Mouse (Mus musculus) brain, adult 2 months (tissue): ENCODE data around the gene Dip2a.

Experiments used
- DNase-seq: peaks from one replicate; pipeline ENCODE4 v3.0.0; 2011; ENCODE audit warnings: low read depth, low spot score

The Dip2a gene

DNA sequence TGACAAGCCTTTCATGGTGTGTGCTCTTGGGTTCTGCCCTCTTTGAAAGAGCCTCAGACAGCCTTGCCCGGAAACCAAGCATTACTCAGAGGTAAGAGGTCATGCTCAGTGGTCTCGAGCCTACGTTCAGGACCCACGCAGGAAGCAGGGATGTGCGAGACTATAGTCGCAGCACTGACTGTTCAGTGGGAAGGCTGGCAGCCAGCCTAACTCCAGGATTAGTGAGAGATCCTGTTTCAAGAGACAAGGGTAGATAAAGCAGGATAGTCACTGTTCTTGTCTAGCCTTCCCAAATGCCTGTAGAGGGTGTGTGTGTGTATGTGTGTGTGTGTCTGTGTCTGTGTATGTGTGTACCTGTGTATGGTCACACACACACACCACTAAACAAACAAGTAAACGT lies 28.9 kb downstream of the Dip2a start:
- DNase-seq, result peak; percentile 73

DNA sequence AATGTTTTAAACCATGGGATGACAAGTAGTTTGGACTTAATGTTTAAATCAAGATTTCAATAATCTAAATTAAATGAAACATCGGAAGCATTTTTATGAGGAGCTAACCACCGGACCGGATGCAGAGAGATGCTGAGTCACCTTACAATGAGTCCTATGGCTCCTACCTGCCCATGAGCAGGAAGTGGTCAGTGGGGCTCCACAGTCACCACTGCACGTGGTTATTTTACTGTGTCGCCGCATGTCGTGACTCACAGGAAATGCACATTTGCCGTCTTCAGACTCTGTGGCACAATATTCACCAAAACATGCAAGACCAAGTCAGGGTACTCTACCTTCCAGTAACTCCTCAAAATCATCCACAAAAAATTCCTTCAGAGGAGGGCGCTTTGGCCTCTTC lies 38.4 kb downstream of the Dip2a start:
- DNase-seq, result no peak

DNA sequence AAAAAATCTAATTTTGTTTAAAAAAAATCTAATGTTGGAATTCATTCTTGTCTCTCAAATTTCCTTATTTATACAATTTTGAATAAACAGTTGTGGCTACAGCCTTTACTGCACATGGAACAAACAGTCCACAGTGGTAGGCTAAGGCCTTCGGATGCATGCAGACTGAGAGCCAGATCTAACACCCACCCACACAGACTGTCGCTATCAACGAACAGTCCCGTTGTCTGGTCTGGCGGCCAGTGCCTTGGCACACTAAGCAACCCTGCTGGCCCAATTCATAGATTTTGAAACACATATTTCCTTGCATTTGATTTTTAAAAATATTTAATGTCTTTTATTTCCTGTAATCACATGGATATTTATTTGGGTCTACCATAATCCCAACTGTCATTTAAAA lies 45.0 kb downstream of the Dip2a start:
- DNase-seq, result peak; percentile 20

DNA sequence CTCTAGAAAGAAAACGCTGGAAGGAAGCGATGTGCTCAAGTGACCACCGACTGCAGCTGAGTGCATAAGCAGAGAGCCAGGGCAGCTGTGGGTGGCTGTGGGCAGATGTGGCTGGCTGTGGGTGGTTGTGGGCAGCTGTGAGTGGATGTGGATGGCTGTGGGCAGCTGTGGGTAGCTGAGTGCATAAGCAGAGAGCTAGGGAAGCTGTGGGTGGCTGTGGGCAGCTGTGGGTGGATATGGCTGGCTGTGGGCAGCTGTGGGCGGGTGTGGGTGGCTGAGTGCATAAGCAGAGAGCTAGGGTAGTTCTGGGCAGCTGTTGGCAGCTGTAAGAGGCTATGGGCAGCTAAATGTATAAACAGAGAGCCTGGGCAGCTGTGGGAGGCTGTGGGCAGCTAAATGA lies 51.9 kb downstream of the Dip2a start:
- no peak for DNase-seq

DNA sequence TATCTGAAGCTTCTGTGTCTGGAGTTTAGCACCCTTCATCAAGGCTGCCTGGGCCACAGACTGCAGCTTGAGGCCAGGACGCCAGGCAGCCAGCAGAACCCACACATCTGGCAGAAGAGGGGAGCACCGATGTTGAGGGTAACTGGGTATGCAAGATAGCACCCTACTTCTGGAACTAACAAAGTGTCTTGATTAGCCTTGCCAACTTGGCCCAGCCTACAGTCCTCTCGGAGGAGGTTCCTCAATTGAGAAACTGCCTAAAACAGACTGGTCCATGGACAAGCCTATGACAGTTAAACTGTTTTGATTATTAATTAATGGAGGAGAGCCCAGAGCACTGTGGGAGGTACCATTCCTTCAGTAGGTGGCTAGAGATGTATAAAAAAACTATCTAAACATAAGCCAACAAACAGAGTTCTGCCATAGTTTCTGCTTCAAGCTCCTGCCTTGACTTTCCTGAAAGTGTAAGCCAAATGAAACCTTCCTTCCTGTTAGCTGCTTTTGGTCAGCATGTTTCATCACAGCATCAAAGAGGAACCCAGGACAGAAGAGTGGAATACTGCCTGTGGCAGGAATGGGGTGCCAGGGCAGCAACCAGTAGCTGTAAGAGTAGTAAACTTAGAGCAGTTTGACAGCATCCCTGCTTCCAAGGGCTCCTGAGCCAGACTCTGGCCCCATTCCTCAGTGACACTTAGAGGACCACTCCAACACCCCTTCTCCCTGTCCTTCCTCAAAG lies 55.0 kb downstream of the Dip2a start:
- DNase-seq, result no peak

DNA sequence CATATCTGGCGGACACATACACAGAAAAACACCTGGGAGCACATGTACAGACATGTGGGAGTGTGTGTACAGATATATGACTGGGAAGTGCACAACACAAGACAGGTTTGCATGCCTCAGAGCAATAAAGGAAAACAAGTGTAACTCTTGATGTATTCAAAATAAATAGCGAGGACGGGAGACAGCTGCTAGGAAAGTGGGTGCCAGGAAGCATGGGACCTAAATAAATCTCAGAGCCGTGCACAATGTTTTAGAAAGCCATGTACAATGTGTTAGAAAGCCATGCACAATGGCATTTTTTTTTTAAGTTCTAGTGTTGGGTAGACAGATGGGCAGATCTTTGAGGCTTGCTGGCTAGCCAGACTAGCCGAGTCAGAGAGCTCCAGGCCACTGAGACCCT lies 56.0 kb downstream of the Dip2a start:
- peak; percentile 63 for DNase-seq

DNA sequence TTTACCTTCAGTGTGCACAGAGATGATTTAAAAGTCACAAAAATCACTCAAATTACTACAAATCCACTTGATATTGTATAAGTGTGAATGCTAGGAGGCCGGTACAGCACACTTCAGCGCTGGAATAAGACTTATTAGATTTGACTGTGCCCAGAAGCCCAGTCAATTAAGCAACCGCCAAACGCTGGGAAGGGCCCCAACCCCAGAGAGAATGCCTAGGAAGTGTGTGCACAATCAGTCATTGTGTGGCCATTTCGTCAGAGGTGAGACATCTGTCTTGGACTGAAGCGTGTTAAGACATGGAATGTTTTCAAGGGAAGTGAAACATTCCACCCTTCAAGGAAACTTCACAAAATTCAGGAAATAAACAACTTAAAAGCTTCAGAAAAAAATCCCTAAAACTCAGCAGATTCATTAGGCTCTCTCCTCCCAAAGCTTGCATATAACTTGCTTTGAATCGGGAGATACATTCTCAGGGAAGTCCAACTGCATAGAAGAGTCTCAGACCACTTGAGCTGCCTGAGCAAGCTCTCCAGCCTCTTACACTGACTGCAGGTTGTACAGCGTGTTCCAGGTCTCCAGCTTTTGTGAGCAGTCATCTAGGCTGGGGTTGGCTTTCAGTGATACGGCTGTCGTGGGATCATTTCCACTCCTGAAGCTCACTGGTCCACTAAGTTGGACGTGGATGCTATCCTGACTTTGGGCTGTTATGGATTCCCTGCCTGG lies 56.7 kb downstream of the Dip2a start:
- DNase-seq, result no peak

DNA sequence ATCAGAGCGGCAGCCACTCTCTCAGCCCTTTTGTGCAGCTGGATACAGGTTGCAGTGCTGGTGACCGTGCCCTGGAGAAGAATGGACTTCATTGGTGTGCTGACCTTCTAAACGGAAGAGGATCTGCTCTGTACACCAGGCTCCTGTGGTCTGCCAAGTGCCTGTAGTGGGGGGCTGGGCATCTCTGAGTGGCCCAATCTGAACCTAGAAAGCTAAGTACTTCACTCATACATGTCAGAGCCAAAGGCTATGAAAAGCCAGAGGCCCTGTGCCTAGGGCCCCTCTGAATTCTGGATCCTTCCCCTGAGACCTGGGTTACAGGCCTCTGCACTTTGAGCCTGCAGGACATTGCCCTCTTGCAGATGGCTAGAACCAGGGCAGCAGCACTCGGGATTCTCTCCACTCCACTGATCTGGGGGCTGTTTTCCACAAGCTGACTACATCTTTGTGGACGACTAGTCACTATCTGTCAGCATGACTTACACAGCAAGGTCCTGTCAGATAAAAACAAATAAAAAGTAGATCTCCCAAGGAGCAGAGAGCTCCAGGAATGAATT lies 66.5 kb downstream of the Dip2a start:
- DNase-seq, result no peak

DNA sequence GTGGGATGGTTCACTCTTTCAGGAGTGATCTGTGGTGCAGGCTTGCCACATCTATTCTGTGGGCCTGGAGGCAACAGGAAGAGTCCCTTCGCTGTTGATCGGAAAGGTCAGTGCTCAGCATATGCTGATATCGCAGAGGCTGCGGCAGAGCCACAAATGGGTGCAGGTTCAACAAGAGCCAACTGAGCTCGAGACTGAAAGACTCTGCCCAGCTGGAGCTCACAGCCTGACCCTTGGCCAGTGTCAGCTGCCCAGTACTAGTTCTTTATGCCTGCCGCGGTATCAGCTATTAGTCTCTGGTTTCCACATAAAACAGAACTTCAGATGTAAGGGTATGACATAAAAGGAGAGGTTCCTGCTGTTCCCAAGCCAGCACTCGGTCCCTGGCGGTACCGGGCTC lies 69.8 kb downstream of the Dip2a start:
- peak; percentile 28 for DNase-seq

DNA sequence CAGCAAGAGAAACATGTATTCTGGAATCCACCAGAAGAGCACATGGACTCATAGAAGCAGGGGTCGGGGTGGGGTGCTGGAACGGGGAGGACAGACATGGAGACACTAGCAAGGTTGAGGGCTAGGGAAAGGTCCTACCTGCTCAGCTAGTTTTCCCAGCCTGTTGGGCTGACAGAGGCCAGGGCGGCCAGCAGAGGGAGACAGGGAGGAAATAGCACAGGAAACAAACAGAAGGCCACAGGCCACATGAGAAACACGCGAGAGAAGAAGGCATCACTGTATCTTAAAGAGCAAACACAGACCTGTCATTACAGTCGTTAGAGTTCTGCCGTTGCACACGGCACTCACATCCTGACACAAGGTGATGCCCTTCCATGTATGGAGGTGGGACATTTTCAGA lies 73.9 kb downstream of the Dip2a start:
- DNase-seq, result peak; percentile 48

DNA sequence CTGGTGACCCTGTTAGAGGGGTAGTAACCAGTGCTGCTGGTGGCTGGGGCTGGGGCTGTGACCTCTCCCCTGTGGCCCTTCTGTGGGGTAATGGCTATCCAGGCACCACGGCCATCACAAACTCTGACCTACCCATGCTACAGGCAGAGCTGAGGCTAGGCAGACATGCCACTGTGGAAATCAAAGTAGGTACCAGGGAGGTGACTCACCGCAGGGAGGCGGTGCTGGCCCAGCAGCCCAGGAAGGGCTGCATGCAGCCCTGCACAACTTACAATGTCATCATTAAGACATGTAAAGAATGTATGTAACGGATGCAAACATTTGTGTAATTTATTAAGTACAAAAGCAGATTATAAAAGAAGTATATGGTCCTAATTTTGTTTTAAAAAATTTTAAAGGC lies 82.7 kb downstream of the Dip2a start:
- peak; percentile 29 for DNase-seq

DNA sequence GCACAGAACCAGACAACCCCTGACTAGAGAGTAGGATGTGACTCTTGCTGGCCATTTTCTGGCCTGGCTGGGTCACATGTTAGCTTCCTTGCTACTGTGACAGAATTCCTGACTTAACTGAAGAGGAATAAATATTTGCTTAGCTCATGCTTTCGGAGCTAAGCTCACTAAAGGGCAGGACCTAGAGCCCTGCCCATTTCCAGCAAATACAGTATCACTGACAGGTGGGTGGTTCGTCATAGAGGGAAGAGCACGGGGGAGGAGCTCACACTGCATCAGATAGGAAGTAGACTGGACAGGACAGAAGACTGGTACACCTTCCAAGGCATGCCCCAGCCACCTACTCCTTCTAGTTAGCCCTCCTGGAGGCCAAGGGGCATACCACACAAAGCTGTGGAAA lies 83.6 kb downstream of the Dip2a start:
- no peak for DNase-seq

DNA sequence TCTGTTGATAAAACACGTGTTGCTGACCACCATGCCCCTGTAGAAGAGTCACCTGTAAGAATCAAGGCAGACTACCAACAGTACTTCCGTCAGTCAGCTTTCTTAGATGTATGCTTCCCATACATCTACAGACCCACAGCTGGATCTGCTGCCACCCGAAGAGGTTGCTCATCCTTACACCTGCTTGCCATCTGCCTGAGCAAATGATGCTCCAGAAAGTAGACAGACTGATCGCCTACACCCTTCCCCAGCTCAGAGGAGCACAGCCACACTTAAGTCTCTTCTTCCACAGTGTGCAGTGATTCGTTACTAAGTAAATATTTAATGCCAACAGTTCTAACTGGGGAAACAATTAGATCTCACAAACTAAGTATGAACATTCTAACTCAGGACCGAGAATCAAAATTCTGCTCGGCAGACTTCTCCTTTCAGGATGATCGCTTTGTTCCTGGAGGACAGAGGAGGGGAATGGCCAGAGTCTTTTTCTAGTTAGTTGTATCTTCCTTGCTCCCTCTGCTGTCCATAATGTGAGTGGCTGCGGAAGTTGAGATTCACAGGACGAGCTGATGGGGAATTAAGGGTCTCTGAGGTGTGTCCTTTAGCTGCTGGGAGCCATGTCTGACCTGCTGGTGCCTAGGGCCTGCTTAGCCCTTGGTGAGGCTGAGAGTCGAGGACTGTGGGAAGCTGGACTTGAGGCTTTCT lies 84.6 kb downstream of the Dip2a start:
- DNase-seq, result peak; percentile 66

DNA sequence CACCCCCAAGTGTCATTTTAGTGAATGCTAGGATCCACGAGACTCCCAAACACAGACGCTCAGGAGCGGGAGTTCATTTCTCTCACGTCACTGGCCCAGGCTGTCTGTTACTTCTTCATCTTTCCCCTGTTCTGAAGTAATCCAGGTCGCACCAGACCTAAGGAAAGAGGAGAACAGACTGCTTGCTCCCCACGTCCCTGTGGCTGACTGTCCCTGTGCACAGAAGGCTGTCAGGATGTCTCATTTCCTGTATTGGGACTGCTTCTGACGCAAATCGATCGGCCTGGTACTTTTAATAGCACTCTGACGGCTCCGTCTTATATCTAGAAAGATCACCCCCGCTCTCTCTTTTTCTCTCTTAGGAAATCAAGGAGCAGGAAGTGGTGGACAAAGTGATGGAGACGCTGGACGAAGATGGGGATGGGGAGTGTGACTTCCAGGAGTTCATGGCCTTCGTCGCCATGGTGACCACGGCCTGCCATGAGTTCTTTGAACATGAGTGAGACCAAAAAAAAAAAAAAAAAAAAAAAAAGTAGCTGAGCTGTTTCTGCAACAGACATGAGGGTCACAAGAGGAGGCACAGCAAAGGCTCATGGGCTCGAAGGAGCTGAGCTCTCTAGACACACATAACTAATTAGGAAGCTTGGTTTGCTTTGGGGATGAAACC lies 85.4 kb downstream of the Dip2a start:
- peak; percentile 53 for DNase-seq

DNA sequence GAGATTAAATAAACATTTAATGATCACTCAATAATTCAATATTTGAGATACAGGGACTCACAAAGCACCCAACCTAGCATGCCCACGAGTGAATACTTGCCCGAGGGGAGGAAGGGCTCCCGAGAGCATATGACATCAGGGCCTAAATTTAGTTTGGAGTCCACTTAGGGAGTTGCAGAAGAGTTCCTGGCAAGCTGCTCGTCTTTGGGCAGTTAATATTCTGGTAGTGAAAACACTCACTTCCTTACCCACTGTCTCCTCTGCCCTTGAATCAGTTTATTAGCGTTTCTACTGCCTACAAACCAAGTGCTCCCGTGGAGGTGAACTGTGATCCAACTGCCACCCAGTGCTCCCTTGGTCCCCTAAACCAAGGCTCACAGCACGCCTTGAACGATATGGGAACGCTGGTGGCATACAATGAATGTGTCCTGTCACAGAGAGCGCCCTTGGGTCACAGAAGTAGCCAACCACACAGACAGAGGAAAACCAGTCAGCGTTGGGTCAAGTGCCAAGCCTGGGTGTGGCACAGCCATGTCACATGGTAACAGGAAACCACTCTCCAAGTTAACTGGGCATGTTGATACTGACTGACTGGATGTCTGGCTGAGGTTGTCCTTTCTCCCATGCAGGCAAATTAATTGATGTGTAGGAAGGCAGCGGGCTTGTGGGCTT lies 87.2 kb downstream of the Dip2a start:
- DNase-seq, result peak; percentile 71

DNA sequence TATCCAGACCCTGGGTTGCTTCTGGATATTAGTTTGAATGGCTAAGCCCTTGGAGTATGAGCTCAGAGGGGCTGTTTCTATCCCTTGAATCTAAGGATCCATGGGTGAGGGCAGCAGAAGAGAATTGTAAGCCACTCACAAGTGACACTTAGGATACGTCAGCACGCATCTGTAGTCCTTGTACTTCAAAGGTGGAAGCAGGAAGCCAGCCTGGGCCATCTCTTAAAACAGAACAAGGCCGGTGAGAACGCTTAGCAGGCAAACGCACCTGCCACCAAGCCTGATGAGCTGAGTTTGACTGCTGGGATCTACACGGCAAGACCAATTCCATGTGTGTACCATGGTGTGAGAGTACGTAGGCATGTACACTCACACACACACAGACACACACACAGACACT lies 87.9 kb downstream of the Dip2a start:
- DNase-seq, result no peak

DNA sequence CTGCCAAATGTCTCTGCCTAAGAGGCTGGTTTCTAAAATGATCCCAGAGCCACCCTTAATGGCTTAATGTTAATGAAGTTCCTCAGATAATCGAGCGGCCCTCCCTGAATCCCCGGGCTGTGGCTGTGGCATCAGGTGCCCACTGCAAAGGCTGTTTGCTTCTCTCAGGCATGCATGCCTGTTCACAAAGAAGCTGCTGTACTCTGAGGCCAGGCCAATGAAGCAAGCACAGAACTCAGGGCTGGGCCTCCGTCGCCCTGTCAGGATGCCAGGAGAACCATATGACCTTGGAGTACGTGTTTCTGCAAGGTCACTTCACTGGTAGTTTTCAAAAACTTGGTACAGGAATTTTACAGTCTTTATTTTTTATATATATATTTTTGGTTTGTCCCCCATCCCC lies 89.5 kb downstream of the Dip2a start:
- peak; percentile 61 for DNase-seq

DNA sequence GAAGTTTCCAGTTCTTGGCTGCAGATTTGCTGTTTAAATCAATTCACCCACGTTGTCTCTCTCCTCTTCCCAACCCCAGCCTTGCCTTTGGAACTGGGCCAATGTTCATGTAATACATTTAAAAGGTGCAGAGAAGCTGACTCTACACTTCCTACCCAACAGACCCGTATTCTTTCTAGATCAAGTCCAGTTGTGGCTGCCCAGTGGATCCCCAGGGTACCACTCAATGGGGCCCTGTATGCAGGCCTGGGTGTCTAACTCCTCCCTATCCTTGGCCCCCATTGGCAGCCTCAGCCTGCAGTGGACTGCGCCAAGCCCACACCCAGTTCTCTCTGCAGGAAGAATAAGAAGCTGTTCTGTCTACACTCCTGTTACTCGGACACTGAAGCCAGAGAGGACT lies 91.6 kb downstream of the Dip2a start, which contains the start of gene S100b:
Gene S100b (plus strand): TSS at position 318 of the 400 bp plus-strand sequence.
- DNase-seq, result peak; percentile 83

DNA sequence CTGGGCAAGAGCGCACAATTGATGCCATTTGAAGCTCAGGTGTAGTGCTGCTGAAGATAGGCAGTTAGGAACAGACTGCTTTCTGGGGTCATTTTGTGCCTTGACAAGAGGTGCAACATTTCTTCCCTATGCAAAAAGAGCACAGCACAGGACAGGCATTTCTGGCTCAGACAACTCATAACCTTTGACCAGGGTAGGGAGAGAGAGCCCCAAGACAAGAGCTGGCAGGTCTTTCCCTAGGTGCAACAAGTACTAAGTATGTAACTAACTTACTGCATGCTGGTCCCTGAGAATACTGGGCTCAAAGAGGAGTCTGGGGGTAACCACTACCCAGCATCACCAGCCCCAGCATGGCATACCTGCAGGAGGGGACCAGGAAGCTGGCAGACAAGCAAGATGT lies 92.0 kb downstream of the Dip2a start:
- DNase-seq, result no peak

DNA sequence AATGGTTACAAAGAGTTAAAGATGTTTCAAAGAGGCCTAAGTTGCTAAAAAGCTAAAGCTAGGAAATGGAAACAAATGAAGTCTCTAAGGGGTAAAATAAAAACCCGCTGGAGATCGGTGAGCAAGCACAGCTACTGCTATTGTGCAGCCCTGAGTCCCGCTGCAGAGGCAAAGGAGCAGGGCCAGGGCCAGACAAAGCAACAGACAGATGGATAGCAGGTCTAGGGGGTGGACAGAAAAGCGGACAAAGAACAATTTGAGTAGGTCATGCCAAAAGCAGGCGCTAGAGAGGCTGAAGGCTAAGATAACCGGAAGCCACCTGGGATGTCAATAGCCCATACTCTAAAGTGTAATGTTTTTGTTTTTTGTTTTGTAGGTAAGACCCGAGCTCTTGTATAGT lies 94.2 kb downstream of the Dip2a start:
- DNase-seq, result peak; percentile 46

DNA sequence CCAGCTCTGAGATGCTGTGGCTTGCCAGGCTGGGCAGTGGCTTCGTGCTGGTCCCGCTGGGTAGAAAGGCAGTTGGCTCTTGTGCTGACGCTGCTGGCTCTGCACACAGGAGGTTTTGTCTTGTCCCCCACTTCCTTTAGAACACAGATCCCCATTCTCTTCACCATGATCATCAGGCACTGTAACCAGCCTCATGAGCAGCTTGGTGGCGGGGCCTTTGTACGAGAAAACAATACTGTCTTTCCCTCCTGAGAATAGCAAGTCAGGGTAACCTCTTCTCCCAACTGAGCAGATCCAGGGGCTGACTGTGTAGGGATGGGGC lies 96.5 kb downstream of the Dip2a start:
- DNase-seq, result peak; percentile 86
